Mouse (Mus musculus) olfactory bulb, adult 2 months (tissue): ENCODE results near the gene Smg5. TPM values are rescaled to one million over a fixed set of nuclear protein-coding genes. Genes with fewer than 3 reads are reported as not detected.

Experiments
- H3K27ac ChIP-seq: fragments of 200-500 bp; 2 replicates; pipeline ENCODE4 v1.5.1; 2012; ENCODE audit warnings: low read depth, low read length; ENCODE audit not compliant: insufficient read depth
- H3K4me1 ChIP-seq: fragments of 200-500 bp; 2 replicates; pipeline ENCODE4 v1.6.1; 2012; ENCODE audit warnings: low read length; ENCODE audit not compliant: control insufficient read depth, insufficient read depth
- H3K4me3 ChIP-seq: fragments of 200-500 bp; 2 replicates; pipeline ENCODE4 v1.5.1; 2012; ENCODE audit warnings: mild to moderate bottlenecking, low read depth, low read length, moderate library complexity; ENCODE audit not compliant: insufficient read depth
- CTCF ChIP-seq: fragments of 200-500 bp; IDR thresholded peaks from 2 replicates; pipeline ENCODE4 v1.5.1; 2012; ENCODE audit warnings: low read depth, mild to moderate bottlenecking, low read length, moderate library complexity; ENCODE audit not compliant: insufficient read depth
- POLR2A ChIP-seq: fragments of 200-500 bp; IDR thresholded peaks from 2 replicates; pipeline ENCODE4 v1.6.1; 2012; ENCODE audit warnings: mild to moderate bottlenecking, low read depth, low read length, moderate library complexity; ENCODE audit not compliant: insufficient read depth
- WGBS: fragments of 180-500 bp; shearing (Covaris S2); methylation state at CpG from one replicate; pipeline ENCODE4 v1.1.7; 2018; 5-methylcytosine and 5-hydroxymethylcytosine counted together
- polyA plus RNA-seq: library from polyadenylated mRNA; stranded (reverse); fragments of >200 nt; gene quantifications from 2 replicates; pipeline ENCODE4 v1.2.4, GENCODE M21; 2012; ENCODE audit warnings: low replicate concordance; ENCODE audit not compliant: missing spikeins, insufficient read depth, insufficient read length

The Smg5 gene
- polyA plus RNA-seq, 1 experiment, result not detected

GRCm38 (mm10) chr3:88384364-88384763 is 48.3 kb downstream of the Smg5 start, which contains the start of gene Bglap:
Gene Bglap, minus strand, starts transcription at chr3:88384464.
- H3K4me1 ChIP-seq, result peaks cover 11% of the 10 kb centered on the region
- no peak within 1 kb of the TSS for H3K4me3 ChIP-seq
- H3K27ac ChIP-seq, result no peak within 1 kb of the TSS
- no peak for TF ChIP-seq POLR2A
- TF ChIP-seq CTCF, result no peak
- 75% methylated on average over 5 of the region's 5 CpGs for WGBS

GRCm38 (mm10) chr3:88393776-88394375 is 57.8 kb downstream of the Smg5 start:
- Histone ChIP-seq H3K4me3 (no peak overlapping the region), H3K4me1 (peaks cover 7% of the 10 kb centered on the region; the same call in 1 of the 2 replicates), H3K27ac (no peak overlapping the region)
- TF ChIP-seq CTCF (no peak), POLR2A (no peak)
- 78% methylated on average over 9 of the region's 9 CpGs for WGBS

GRCm38 (mm10) chr3:88395288-88395687 is 59.2 kb downstream of the Smg5 start:
- Histone ChIP-seq H3K4me1 (peaks cover 7% of the 10 kb centered on the region; the same call in 1 of the 2 replicates), H3K4me3 (no peak overlapping the region), H3K27ac (no peak overlapping the region)
- 95% methylated on average over 6 of the region's 6 CpGs for WGBS
- TF ChIP-seq CTCF (no peak), POLR2A (no peak)

- TF ChIP-seq CTCF (no peak), POLR2A (no peak)
- H3K27ac ChIP-seq, result no peak overlapping the region
- WGBS, result 91% methylated on average over 8 of the region's 8 CpGs
- peaks cover 7% of the 10 kb centered on the region; the same call in 1 of the 2 replicates for H3K4me1 ChIP-seq
- H3K4me3 ChIP-seq, result no peak overlapping the region
Observed at GRCm38 (mm10) chr3:88395742-88396141, 59.7 kb downstream of the Smg5 start.

- TF ChIP-seq POLR2A (no peak), CTCF (no peak)
- WGBS, result 65% methylated on average over 2 of the region's 2 CpGs
- no peak overlapping the region for H3K27ac ChIP-seq
- H3K4me1 ChIP-seq, result peaks cover 7% of the 10 kb centered on the region; the same call in 1 of the 2 replicates
- no peak overlapping the region for H3K4me3 ChIP-seq
Observed at GRCm38 (mm10) chr3:88398666-88399065, 62.6 kb downstream of the Smg5 start.

GRCm38 (mm10) chr3:88403522-88404230 is 67.6 kb downstream of the Smg5 start:
- TF ChIP-seq POLR2A (no peak), CTCF (no peak)
- 92% methylated on average over 10 of the region's 10 CpGs for WGBS
- Histone ChIP-seq H3K4me3 (no peak overlapping the region), H3K27ac (no peak overlapping the region), H3K4me1 (no peaks in the 10 kb centered on the region)

GRCm38 (mm10) chr3:88407090-88407489 is 71.0 kb downstream of the Smg5 start:
- 0% methylated on average over 2 of the region's 2 CpGs for WGBS
- H3K27ac ChIP-seq, result no peak overlapping the region
- H3K4me3 ChIP-seq, result no peak overlapping the region
- H3K4me1 ChIP-seq, result peaks cover 6% of the 10 kb centered on the region; the same call in 1 of the 2 replicates
- TF ChIP-seq POLR2A (no peak), CTCF (no peak)

- Histone ChIP-seq H3K4me3 (no peak overlapping the region), H3K4me1 (peaks cover 6% of the 10 kb centered on the region; the same call in 1 of the 2 replicates), H3K27ac (no peak overlapping the region)
- TF ChIP-seq POLR2A (no peak), CTCF (no peak)
- WGBS, result 56% methylated on average over 7 of the region's 7 CpGs
Observed at GRCm38 (mm10) chr3:88407529-88407928, 71.5 kb downstream of the Smg5 start.

- Histone ChIP-seq H3K4me3 (no peak overlapping the region), H3K4me1 (peaks cover 6% of the 10 kb centered on the region; the same call in 1 of the 2 replicates), H3K27ac (no peak overlapping the region)
- 60% methylated on average over 5 of the region's 5 CpGs for WGBS
- TF ChIP-seq POLR2A (no peak), CTCF (no peak)
Observed at GRCm38 (mm10) chr3:88408953-88409352, 72.9 kb downstream of the Smg5 start.
